Mouse (Mus musculus): Measurements from ENCODE around the gene Zc3h7b.
A peak's percentile ranks its signal among the peaks of the same experiment; 100 is the strongest.

The Zc3h7b gene

DNA sequence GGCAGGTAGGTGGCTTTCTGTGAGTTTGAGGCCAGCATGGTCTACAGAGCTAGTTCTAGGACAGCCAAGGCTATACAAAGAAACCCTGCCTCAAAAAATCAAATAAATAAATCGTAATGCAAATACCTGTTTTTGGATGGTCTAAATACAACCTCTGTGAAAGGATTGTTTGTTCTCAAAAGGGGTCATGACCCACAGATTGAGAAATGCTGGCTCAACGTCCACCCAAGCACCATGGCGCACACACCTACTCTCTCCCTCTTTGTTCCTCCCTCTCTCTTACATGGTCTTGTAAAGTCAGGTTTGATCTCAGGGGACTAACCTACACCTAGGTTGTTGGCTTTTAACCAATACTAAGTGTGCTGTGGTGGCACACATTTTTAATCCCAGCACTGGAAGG, 77.8 kb downstream of the Zc3h7b start:
- DNase-seq, result no peak

DNA sequence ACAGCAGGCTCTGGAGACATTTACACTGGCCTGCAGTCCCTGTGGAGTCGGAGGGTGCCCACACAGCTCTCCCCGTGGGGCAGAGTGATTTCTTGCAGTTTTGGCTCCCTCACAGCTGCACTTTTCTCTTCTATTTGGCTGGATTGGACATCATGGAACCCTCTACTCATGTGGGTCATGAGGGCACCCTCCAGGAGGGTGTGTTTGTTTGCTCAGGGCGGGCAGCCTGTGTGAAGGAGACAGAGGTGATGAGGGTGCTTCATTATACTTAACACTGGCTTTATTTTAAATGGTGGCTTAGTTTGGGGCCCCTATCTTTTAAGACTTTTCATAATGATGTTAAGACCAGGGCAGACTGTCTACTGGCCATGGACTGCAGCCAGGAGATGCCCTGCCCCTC, 80.0 kb downstream of the Zc3h7b start:
- DNase-seq, result no peak

DNA sequence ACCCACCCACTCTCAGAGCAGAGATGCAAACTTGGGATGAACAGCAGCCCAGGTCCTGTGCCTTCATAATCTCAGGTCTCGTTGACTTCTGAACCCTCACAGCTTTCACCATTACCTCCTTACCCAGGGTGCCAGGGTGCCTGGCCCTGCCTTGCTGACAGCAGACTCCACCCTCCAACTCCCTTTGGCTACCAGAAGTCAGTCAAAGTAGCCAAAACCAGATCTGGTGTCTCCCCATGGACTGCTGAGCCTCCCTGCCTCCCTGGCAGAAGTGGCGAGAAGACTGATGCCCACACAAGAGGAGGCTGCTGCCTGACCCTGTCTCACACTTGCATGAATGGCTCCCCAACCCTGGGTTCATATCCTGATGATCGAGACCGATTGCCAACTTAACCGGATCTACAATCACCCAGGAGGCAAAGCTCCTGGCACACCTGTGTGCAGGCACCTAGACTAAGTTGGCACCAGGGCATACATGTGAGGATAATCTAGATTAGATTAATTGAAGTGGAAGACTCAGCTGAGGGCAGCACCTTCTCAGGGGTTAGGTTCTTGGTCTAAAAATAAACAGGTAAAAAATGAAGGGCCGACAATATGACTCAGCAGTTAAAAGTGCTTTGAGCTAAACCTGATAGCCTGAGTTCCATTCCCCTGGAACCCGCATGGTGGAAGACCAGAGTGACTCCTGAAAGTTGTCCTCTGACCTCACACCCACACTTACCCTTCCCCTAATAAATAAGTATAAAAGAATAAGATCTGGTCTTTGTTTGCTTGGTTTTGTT, 83.8 kb downstream of the Zc3h7b start:
- peak; percentile 6 for DNase-seq

GRCm38 (mm10) chr15:81829208-81829580, 84.3 kb downstream of the Zc3h7b start:
- no peak for DNase-seq

DNA sequence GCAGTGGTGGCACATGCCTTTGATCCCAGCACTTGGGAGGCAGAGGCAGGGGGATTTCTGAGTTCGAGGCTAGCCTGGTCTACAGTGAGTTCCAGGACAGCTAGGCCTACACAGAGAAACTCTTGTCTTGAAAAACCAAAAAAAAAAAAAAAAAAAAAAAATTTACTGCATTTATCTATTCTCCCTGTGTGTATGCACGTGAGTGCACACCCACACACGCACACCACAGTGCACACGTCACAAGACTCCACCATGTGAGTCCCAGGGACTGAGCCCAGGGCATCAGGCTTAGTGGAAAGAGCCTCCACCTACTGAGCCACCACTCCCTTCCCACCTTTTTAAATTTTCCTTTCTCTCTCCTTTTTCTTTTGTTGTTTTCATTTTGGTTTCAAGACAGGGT, 85.7 kb downstream of the Zc3h7b start:
- no peak for DNase-seq

- DNase-seq, result peak; percentile 96
These were observed 86.4 kb downstream of the Zc3h7b start for GRCm38 (mm10) chr15:81831136-81831825.

GRCm38 (mm10) chr15:81832219-81832618, 87.4 kb downstream of the Zc3h7b start:
- peak; percentile 53 for DNase-seq

- DNase-seq, result no peak
These were observed 88.6 kb downstream of the Zc3h7b start for GRCm38 (mm10) chr15:81833481-81833880.

- no peak for DNase-seq
These were observed 89.4 kb downstream of the Zc3h7b start for GRCm38 (mm10) chr15:81834171-81834841.

GRCm38 (mm10) chr15:81835007-81835880, 90.4 kb downstream of the Zc3h7b start:
- DNase-seq, result peak; percentile 33

- peak; percentile 90 for DNase-seq
These were observed 91.4 kb downstream of the Zc3h7b start for GRCm38 (mm10) chr15:81836124-81836821.

- no peak for DNase-seq
These were observed 92.4 kb downstream of the Zc3h7b start for GRCm38 (mm10) chr15:81836966-81837920.

DNA sequence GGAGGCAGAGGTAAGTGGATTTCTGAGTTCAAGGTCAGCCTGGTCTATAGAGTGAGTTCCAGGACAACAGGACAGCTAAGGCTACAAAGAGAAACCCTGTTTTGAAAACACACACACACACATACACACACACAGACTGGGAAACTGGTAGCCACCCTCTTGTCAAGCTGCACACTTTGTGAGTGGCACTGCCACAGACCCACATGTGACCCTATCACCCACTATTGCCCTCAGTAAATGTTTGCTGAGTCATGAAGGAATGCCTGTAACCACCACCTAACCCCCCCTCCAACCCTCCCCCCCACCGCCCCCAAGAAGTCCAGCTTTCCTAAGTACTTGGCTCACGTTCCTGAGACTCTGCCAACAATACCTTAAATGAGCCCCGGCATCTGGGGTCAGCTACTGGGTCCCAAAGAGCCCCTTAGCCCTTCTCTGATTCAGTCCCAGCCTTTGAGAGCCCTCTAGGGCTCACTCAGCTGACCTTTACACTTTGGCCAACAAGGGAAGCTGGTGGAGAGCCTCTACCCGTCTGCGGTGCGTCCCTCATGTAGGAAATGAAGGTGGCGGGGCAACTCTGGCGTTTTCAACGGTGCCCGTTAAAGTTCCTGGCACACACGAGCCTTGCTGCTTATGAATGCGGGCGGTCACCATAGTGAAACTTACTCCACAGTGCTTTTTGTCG, 93.8 kb downstream of the Zc3h7b start:
- peak; percentile 25 for DNase-seq

- peak; percentile 82 for DNase-seq
These were observed 94.8 kb downstream of the Zc3h7b start for GRCm38 (mm10) chr15:81839634-81840033.

DNA sequence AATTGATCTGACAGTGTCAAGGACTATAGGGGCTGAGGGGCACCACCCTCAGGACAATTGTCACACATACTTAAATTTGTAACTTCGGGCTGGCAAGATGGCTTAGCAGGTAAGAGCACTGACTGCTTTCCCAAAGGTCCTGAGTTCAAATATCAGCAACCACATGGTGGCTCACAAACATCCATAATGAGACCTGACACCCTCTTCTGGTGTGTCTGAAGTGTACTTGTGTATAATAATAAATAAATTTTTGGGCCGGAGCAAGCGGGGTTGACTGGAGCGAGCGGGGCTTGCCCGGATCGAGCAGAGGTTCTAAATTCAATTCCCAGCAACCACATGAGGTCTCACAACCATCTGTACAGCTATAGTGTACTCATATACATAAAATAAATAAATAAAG, 95.4 kb downstream of the Zc3h7b start:
- DNase-seq, result no peak

GRCm38 (mm10) chr15:81842275-81842674, 97.4 kb downstream of the Zc3h7b start:
- no peak for DNase-seq

GRCm38 (mm10) chr15:81845033-81845625, 100.3 kb downstream of the Zc3h7b start:
- DNase-seq, result no peak

DNA sequence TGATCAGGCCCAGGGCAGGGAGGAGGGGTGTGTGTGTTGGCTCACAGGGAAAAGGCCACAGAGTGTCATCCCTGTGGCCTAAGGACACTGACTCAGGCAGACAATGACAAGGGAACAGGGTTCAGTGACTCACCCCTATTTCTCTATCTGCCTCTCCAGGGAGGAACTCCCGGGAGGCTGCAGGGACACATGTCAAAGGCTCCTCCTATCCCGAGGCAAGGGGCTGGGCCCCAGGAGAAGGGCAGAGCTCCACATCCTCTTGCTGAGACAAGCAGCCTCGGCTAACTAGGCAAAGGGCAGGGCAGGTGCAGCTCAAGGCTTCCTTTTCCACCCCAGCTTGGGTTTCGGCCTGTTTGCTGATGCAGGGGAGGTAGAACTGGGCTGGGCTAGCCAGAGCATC, 100.9 kb downstream of the Zc3h7b start:
- peak; percentile 63 for DNase-seq
